Mouse (Mus musculus) heart, adult 2 months (tissue): Measurements from ENCODE around the gene H6pd. TPM values are rescaled to one million over a fixed set of nuclear protein-coding genes. Genes with fewer than 3 reads are reported as not detected.

ENCODE experiments used
- DNase-seq, 2 experiments: peaks; one replicate each; pipeline ENCODE4 v3.0.0; 2021
- H3K27ac ChIP-seq: fragments of 200-600 bp; 2 replicates; pipeline ENCODE4 v1.8.1; 2022
- H3K27me3 ChIP-seq: fragments of 200-500 bp; 2 replicates; pipeline ENCODE4 v1.6.1; 2012; ENCODE audit warnings: mild to moderate bottlenecking, low read length, inconsistent platforms, mixed read lengths; ENCODE audit not compliant: control insufficient read depth, insufficient read depth
- H3K36me3 ChIP-seq: fragments of 200-500 bp; 2 replicates; pipeline ENCODE4 v1.6.1; 2012; ENCODE audit warnings: low read length, inconsistent platforms; ENCODE audit not compliant: control insufficient read depth, insufficient read depth
- H3K4me1 ChIP-seq: fragments of 200-500 bp; 2 replicates; pipeline ENCODE4 v1.6.1; 2011; ENCODE audit warnings: low read length; ENCODE audit not compliant: control insufficient read depth, insufficient read depth
- H3K4me3 ChIP-seq: fragments of 200-600 bp; 2 replicates; pipeline ENCODE4 v1.8.1; 2022
- H3K79me2 ChIP-seq: fragments of 200-500 bp; replicated peaks from 2 replicates; pipeline ENCODE4 v1.6.1; 2012; ENCODE audit warnings: mild to moderate bottlenecking, inconsistent platforms, low read length, moderate library complexity, mixed read lengths; ENCODE audit not compliant: control insufficient read depth, insufficient read depth
- H3K9ac ChIP-seq: fragments of 200-500 bp; 2 replicates; pipeline ENCODE4 v1.6.1; 2012; ENCODE audit warnings: low read depth, mild to moderate bottlenecking, control low read depth, inconsistent platforms, low read length, mixed read lengths
- CTCF ChIP-seq: fragments of 200-600 bp; IDR thresholded peaks from 2 replicates; pipeline ENCODE4 v1.8.1; 2022; ENCODE audit warnings: antibody characterized with exemption, mild to moderate bottlenecking, moderate library complexity
- EP300 ChIP-seq: fragments of 200-500 bp; IDR thresholded peaks from 2 replicates; pipeline ENCODE4 v1.6.1; 2011; ENCODE audit warnings: low read depth, low read length, control low read depth; ENCODE audit not compliant: insufficient read depth
- POLR2A ChIP-seq: fragments of 200-500 bp; IDR thresholded peaks from 2 replicates; pipeline ENCODE4 v1.6.1; 2011; ENCODE audit warnings: mild to moderate bottlenecking, low read depth, low read length, control low read depth; ENCODE audit not compliant: insufficient read depth
- WGBS: fragments of 180-500 bp; shearing (Covaris S2); methylation state at CpG from one replicate; pipeline ENCODE4 v1.1.7; 2018; 5-methylcytosine and 5-hydroxymethylcytosine counted together
- intact Hi-C: fragments of 180-260 bp; cut with DNase I; formaldehyde crosslinking; loops from one replicate; pipeline ENCODE4 v1.15.1; 2025
- long read RNA-seq: library from polyadenylated mRNA; stranded (forward); transcript quantifications from one replicate; pipeline ENCODE4 v2.0.0, GENCODE M21; 2021
- polyA plus RNA-seq: library from polyadenylated mRNA; depleted of rRNA; stranded (reverse); fragments of >200 nt; gene quantifications from 2 replicates; pipeline ENCODE4 v1.2.3, GENCODE M21; 2012; rRNA removed
- total RNA-seq, 2 experiments: library from RNA; stranded (reverse); gene quantifications; 2 replicates each; pipeline ENCODE4 v1.2.3; 2021

Gene H6pd
- total RNA-seq: 10 to 100 TPM; 39.0 to 44.2 TPM
- 27.4 and 29.5 TPM in 2 replicates for polyA plus RNA-seq
- long read RNA-seq, full-length matches to known transcripts: 26 of 36 reads
- long read RNA-seq, partial matches to known transcripts: 1 of 36 reads
- long read RNA-seq, other reads (novel, unspliced or antisense): 9 of 36 reads

GRCm38 (mm10) chr4:150008853-150009586, at the start of gene H6pd:
Gene H6pd (minus strand): TSS chr4:150009023.
- peak within 1 kb of the TSS; percentile 97 for H3K27ac ChIP-seq
- peaks cover 12% of the 10 kb centered on the region for H3K4me1 ChIP-seq
- H3K27me3 ChIP-seq: no peaks in the 10 kb centered on the region
- 4% methylated on average over 52 of the region's 52 CpGs for WGBS
- intact Hi-C loops: loop anchor here (1.0 kb wide), 2 partner anchors 10 to 54 kb away; partner anchors contain the start of gene Spsb1
- DNase-seq: peak; percentile 96 to 97
- no peak for TF ChIP-seq EP300
- TF ChIP-seq POLR2A: peak; percentile 76
- peak within 1 kb of the TSS; percentile 74 for H3K4me3 ChIP-seq
- H3K9ac ChIP-seq: peak within 1 kb of the TSS; percentile 90
- no peaks in the 10 kb centered on the region for H3K36me3 ChIP-seq
- peaks cover 3% of the 10 kb centered on the region for H3K79me2 ChIP-seq

DNA sequence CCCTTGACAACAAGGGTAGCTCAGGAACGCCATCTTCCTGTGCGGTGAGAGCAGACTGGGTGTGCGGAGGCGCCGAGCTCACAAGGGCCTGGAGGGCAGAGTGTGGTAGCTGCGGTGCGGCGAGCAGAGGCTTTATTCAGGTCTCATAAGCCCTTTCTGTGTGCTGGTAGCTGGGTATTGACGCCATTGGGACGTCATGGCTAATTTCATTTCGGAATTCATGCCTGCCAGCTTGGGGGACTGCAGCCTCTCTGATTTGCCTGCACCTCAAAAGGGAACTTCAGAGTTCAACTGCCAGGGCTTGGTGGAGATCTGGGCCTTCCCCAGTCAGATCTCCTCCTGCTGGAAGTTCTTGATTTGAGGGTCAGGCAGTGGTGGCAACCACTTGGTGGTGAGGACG, 48.9 kb upstream of the H6pd start:
- intact Hi-C loops: no loop called here
- Histone ChIP-seq H3K36me3 (no peaks in the 10 kb centered on the region), H3K79me2 (no peaks in the 10 kb centered on the region), H3K27me3 (no peaks in the 10 kb centered on the region), H3K4me1 (no peaks in the 10 kb centered on the region; the same call in 1 of the 2 replicates), H3K4me3 (no peak overlapping the region), H3K9ac (no peak overlapping the region), H3K27ac (no peak overlapping the region)
- WGBS: 92% methylated on average over 12 of the region's 12 CpGs
- no peak for DNase-seq
- TF ChIP-seq EP300: no peak

- TF ChIP-seq EP300: no peak
- TF ChIP-seq CTCF: no peak
- TF ChIP-seq POLR2A: no peak
- no peaks in the 10 kb centered on the region for H3K79me2 ChIP-seq
- no peak for DNase-seq
- no peak overlapping the region for H3K4me3 ChIP-seq
- H3K36me3 ChIP-seq: no peaks in the 10 kb centered on the region
- no peak overlapping the region for H3K27ac ChIP-seq
- 77% methylated on average over 7 of the region's 7 CpGs for WGBS
- H3K27me3 ChIP-seq: no peaks in the 10 kb centered on the region
- intact Hi-C loops: no loop called here
- H3K9ac ChIP-seq: no peak overlapping the region
- H3K4me1 ChIP-seq: no peaks in the 10 kb centered on the region; the same call in 1 of the 2 replicates
These were observed 47.3 kb upstream of the H6pd start for GRCm38 (mm10) chr4:150056171-150056570.

- WGBS: 93% methylated on average over 3 of the region's 3 CpGs
- no peak overlapping the region for H3K9ac ChIP-seq
- peaks cover 2% of the 10 kb centered on the region for H3K4me1 ChIP-seq
- intact Hi-C loops: no loop called here
- H3K27ac ChIP-seq: no peak overlapping the region
- no peak for DNase-seq
- no peak for TF ChIP-seq EP300
- no peak for TF ChIP-seq POLR2A
- no peak for TF ChIP-seq CTCF
- H3K27me3 ChIP-seq: no peaks in the 10 kb centered on the region
- H3K79me2 ChIP-seq: no peaks in the 10 kb centered on the region
- no peak overlapping the region for H3K4me3 ChIP-seq
- H3K36me3 ChIP-seq: no peaks in the 10 kb centered on the region
These were observed 43.6 kb upstream of the H6pd start for GRCm38 (mm10) chr4:150052380-150052779.

DNA sequence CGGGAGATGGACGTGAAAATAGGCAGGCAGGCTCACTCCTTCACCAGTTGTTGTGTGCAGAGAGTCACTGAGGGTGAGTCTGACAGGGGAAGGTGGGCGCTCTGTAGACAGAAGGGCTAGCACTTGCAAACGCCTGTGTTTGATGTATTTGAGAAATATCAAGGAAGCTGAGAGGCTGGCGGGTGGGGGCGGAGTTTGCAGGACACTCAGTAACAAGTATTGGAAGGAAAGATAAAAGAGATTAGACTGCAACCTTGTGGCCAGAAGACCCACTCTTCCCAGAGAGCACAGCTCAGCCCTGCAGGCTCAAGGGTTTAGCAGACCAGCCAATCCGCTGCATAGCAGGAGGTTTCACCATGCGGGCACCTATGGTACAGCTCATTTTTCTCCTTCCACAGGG, 42.7 kb upstream of the H6pd start:
- H3K79me2 ChIP-seq: no peaks in the 10 kb centered on the region
- no peak for TF ChIP-seq POLR2A
- no peak for TF ChIP-seq CTCF
- no peak for TF ChIP-seq EP300
- WGBS: 81% methylated on average over 8 of the region's 8 CpGs
- intact Hi-C loops: no loop called here
- no peak overlapping the region for H3K9ac ChIP-seq
- H3K27ac ChIP-seq: no peak overlapping the region
- peaks cover 2% of the 10 kb centered on the region for H3K4me1 ChIP-seq
- no peaks in the 10 kb centered on the region for H3K27me3 ChIP-seq
- DNase-seq: no peak
- no peaks in the 10 kb centered on the region for H3K36me3 ChIP-seq
- H3K4me3 ChIP-seq: no peak overlapping the region

DNA sequence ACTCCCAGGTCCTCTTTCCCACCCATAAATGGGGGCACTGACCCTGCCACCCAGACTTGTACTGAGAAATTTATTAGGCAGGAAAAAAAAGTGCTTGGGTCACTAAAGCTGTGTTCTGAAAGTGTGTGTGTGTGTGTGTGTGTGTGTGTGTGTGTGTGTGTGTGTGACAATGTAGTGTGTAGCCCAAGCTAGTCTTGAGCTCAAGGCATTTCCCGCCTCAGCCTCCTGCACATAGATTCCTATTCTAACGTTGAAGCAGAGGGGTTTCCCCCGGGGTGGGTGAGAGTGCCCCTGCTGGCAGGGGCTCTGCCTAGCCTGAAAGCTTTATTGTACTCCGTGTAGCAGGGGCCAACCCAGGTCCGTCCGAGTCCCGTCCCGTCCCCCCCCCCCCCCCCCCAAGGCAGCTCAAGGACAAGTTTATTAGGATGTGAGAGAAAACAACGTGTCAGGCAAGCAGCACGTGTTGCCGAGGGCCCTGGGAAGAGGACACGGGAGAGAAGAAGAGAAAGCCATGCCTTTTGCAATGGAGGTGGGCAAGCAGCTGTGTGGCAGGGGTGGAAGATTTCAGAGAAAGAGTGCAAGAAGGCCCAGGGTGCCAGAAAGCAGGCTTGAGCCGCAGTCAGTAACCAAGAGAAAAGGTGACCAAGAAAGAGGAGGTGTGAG, 40.9 kb upstream of the H6pd start:
- Histone ChIP-seq H3K27me3 (no peaks in the 10 kb centered on the region), H3K4me3 (no peak overlapping the region; the same call in 1 of the 2 replicates), H3K36me3 (no peaks in the 10 kb centered on the region), H3K27ac (no peak overlapping the region), H3K79me2 (no peaks in the 10 kb centered on the region), H3K9ac (no peak overlapping the region), H3K4me1 (peaks cover 2% of the 10 kb centered on the region)
- WGBS: 28% methylated on average over 13 of the region's 13 CpGs
- DNase-seq: no peak
- intact Hi-C loops: no loop called here
- TF ChIP-seq CTCF (no peak), POLR2A (no peak), EP300 (no peak)
